Mouse (Mus musculus) T-helper 17 cell (primary cell): ENCODE results near the gene Mindy1.

Experiments
- in situ Hi-C, 2 experiments: fragments of 300-600 bp; cut with MboI, MseI; formaldehyde crosslinking; loops; 1 replicate in 1 of 2; 2 replicates in 1 of 2; pipeline ENCODE4 v1.15.1; 2025; ENCODE audit warnings: high pct_unique_total_duplicates in 2 of 2

Gene Mindy1

DNA sequence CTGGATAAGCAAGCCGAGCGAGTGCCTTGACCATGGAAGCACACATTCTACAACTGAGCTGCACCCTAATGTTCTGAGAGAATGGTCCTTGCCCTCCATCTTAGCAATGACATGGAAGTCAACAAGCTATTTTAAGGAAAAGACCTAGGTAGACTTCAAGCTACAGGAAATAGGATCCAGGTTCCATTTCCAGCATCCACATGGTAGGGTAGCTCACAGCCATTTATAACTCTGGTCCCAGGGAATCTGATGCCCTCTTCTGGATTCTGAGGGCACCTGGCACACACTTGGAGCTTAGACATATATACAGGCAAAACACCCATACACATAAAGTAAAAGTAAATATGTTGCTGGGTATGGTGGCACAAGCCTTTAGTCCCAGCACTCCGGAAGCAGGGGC lies 15.1 kb upstream of the Mindy1 start:
- in situ Hi-C loops: loop anchor here in 1 of 2 experiments (10.0 kb wide), 1 partner anchor 121 kb away; the partner anchor contains the start of gene Tnfaip8l2

DNA sequence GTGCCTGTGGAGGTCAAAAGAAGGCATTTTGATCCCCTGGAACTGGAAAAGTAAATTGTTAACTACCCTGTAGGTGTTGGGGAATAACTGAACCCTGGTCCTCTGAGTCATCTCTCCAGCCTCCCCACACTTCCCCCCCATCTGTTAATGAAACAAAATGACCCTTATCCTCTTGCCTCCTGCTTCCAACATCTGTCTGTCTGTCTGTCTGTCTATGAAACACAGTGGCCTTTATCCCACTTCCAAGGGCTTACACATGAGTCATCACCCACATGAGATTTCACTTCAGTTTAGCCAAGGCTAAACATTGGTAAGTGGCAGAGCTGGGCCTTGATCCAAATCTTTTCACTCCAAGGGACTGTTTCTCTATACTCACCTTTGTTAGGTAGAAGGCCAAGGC lies 13.3 kb upstream of the Mindy1 start:
- in situ Hi-C loops: loop anchor here in 1 of 2 experiments (10.0 kb wide), 1 partner anchor 123 kb away; the partner anchor contains the start of gene Tnfaip8l2

DNA sequence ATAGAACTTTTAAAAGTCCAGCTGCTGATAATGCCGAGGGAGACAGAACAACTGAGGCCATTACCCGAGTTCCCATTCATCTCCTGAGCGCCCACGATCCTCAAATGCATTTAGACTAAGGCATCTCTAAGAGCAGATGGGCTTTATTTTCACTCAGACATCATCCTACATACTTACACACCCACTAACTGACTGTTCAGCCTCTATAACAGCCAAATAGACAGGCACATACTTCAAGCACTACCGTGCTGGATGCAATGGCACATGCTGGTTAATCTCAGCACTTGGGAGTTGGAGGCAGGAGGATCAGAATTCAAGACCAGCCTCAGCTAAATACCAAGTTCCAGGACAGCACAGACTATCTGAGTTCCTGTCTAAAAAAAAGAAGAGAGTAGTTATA lies 11.4 kb upstream of the Mindy1 start:
- in situ Hi-C loops: loop anchor here in 1 of 2 experiments (10.0 kb wide), 1 partner anchor 125 kb away; the partner anchor contains the start of gene Tnfaip8l2

DNA sequence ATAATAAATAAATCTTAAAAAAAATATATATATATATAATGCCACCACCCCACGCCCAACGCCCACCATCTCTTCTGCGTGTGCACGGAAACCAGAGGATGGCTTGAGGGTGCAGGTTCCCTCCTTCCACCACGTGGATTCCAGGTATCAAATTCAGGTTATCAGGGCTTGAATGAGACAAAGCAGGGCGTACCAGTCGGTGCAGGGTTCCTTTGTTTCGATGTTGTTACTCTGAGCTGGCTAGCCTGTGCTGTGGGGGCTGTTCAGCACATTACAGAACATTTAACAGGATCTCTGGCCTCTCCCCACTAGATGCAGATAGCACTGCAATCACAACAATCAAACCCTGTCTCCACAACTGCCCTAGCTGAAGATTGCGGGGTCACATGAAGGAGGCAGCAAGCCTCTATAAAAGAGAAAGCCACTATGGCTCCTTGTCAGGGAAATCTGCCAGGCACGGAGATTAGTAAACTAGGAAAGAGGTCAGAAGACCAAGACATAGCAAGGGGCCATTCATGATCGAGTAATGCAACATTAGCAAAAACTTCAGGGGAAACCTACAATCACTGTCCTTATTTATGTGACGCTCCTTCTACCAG lies 10.3 kb upstream of the Mindy1 start:
- in situ Hi-C loops: no loop called here

DNA sequence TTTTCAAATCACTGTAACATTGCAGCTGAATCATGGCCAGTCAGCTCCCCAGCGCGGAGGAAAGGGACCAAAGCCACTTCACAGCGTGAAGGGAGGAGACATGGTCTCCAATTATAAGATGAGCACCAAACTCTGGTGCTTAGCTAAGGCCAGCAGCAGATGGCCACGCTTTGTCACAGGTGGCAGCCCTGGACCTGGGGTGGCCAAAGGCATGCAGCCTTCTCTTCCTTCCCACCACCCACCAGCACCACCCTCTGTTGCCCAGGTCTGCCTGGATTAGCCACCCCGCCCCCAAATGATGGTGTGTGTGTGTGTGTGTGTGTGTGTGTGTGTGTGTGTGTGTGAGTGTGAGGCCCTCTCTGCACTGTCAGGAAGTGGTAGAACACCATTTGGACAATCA lies 7.7 kb upstream of the Mindy1 start:
- in situ Hi-C loops: no loop called here

DNA sequence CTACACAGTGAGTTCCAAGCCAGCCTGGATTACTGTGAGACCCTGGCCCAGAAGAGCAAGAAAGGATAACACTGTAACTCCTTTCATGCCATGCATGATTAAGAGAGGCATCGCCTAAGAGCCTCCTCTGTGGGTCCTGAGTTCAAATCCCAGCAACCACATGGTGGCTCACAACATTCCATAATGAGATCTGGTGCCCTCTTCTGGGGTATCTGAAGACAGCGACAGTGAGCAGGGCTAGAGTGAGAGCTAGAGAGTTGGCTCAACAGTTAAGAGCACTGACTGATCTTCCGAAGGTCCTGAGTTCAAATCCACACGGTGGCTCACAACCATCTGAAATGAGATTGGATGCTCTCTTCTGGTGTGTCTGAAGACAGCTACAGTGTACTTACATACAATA lies 6.7 kb upstream of the Mindy1 start:
- in situ Hi-C loops: no loop called here

DNA sequence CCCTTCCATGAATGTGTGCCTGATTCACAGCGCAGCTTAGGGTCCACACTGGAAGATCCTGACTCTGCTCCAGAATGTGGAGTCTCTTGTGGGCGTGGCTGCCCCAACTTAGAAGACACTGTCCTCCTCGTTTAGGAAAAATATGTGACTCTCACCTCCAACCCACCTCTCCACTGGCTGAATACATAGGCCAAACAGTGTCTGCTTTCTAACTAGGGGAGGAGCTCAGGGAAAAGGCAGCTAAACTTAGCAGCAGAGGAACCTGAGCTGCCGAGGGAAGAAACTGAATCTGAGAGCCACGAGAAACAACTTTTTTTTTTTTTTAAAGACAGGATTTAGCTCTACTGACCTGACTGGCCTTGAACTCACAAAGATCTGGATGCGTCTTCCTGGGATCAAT lies 6.0 kb upstream of the Mindy1 start:
- in situ Hi-C loops: no loop called here

DNA sequence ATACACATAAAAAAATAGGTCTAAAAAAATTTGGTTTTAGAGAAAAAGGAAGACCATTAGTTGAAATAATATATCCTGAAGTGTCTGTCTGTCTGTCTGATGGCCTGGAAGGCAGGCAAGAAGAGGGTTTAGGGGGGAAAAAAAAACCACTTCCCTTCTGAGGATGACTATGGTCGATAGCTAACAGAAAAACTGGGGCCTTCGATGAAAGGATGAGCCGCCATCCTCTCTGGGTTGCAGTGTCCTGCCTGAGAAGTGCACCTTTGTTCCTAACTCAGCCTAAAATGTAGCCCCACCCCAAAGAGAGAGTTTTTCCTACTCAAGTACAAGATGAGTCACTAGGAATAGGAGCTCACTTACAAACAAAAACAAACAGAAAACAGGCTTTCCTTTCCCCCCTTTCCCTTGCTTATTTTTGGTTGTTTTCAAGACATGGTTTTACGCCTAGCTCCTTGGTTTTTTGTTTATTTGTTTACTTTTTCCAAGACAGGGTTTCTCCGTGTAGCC lies 4.7 kb upstream of the Mindy1 start:
- in situ Hi-C loops: no loop called here

DNA sequence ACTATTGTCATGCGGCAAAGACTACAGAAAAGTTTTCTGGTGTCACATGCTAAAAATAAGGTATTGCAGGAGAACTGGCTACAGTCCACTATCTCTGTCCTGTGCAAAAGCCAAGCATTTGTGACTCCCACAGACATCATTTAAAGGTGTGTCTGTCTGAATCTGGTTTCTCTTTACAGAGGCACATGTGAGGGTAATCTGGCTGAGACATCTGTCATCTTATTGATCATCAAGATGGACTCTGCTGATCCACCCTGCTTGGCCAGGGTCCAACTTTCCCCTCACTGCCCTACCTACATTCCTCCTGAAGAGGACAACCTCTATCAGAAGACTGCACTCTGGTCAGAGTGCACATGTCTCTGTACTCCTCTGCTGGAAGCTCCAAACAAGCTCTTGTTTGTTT lies 4.0 kb upstream of the Mindy1 start:
- in situ Hi-C loops: no loop called here

DNA sequence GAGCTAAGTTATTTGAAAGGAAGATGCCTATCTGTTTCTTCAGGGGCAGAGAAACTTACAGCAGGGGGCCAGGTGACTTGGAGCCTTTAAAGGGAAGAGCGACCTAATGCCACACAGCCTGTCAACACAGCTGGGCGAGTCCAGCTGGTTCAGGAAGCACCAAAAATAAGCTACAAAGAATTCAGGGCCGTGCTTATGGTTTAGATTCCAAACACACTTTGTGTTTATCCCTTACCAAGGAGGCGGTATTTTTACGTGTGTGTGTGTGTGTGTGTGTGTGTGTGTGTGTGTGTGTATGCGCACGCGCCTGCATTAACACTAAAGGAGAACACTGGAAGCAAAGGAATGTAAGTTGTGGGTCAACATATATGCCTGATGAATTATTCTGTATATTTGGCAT lies 398 bp upstream of the Mindy1 start:
- in situ Hi-C loops: no loop called here

DNA sequence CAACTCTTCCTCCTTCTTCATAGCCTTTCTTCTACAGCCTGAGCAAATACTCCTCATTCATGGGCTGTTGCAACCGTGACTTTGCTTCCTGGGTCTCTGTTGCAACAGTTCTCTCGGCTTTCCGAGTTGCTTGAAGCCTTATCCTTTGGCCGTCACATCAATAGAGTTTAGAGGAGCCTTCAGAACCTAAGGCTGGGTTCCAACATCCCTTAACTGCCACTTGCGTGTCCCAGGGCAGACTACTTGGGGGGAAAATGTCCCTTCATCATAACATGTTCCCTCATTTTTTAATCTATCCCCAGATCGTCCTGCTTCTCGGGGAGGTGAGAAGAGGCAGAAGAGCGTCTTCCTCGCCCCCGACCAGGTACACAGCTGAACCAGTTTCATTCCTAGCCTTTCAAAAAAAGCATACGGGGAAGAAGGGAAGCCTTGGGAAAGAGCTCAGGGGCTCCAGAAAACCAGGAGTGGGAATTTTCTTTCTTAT lies 1.3 kb downstream of the Mindy1 start:
- in situ Hi-C loops: no loop called here

DNA sequence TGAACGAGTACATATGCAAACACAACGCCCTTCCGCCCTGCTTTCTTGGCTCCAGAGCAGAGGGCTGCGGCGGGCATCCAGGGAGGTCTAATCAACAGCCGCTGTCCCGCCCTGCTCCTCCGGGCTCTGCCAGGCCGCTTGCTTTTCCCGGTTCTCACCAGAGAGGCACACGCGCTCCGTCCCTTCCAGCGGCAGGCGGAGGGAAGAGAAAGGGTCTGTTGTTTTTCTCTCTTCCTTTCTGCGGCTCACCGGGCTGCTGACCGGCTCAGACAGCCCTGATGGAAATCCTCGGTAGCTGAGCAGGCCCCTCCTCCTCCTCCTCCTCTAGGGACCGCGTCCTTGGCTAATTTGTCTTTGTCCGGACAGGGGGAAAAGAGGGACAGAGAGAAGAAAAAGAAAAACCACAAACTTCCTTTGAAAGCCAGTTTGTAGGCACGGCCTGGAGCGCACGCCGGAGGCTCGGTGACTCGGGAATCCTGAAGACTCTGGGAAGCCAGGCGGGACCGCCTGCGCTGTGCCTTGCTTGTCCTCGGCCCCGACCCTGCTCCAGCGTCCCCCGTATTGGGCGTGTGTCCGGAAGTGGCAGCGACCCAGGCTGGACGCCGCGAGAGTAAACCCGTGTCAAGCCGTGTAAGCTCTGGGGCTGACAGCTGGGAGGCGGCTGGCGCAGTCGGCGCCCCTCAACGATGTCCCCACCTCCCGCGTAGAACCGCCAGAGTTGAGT lies 1.9 kb downstream of the Mindy1 start:
- in situ Hi-C loops: no loop called here

DNA sequence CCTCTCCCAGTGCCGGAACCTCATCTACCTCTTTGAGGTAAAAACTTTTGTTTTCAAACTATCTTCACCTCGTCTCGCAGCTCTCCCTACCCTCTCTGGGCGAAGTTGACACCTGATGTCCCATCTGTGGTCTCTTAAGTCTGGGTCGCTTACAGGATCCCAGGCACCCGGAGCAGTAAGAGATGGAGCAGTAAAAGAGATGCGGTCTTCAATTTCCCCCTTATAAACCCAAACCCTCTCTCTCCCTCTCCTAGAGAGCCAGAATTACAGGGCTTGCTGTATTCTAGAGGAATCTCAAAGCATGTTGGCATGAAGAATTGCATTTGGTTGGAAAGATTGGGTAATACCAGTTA lies 2.4 kb downstream of the Mindy1 start:
- in situ Hi-C loops: no loop called here

DNA sequence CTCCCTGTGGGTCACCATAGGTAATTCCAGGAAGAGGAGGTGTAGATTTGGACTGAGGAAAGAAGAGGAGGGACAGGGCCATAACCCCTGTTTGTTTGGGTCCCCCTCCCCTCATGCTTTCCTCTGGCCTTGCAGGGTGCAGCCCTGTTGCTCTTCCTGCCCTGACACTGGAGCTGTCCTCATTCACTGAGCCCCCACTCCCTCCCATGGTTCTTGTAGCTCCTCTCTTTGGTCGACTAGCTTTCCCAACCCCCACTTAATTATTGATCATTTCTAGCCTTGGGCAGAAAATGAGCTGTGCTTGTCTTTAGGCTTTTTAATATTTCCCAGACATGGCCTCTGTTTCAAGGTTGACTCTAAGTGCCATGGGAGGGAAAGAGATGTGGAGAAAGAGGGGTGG lies 2.9 kb downstream of the Mindy1 start:
- in situ Hi-C loops: no loop called here

DNA sequence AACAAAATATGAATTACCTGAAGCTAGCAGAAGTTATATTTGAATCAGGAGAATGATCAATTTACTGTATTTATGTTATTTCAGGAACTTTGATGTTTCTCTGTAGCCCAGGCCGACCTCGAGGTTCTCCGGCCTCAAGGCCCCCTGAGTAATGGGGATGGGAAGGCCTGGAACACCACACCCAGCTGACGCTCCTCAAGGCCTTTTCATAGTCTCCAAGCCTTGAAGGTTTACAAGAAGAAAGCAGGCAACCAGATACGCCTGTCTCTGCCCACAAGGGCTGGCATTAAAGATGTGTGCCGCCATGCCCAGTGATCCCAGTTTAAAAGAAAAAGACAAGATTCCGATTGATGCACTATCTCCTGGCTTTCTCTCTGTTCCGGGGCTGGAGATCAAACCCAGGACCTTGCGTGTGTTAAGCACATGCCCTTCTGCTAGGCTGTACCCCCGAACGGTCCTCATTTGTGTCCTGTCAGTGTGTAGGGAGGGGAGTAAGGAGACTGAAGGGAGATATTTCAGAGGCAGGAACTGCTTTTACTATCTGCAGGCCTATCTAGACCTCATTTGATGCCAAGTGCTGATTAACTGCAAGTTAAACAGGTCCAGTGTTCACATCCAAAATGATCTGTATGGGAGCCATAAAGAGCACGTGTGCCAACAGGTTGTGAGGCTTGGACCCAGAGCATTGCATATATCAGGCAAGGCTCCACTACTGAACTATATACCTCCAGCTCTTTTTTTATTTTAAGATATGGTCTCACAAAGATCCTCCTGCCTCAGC lies 3.5 kb downstream of the Mindy1 start:
- in situ Hi-C loops: no loop called here

DNA sequence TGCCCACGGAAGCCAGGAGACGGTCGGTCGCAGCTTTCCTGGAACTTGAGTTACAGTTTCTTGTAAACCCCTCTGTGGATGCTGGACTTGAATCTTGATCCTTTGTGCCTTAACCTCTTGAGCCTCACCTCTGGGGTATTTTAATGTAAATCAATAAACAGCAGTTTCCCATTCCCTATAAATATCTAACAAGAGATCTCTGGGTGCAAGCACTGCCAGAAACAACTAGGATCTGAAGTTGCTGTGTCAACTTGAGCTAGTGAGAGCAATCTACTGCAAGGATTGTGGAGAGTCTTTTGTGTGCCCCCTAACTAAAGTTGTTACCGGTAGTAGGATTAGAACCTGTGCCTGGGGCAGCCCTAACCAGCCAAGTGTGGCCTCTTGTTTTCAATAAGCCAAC lies 4.2 kb downstream of the Mindy1 start:
- in situ Hi-C loops: no loop called here

DNA sequence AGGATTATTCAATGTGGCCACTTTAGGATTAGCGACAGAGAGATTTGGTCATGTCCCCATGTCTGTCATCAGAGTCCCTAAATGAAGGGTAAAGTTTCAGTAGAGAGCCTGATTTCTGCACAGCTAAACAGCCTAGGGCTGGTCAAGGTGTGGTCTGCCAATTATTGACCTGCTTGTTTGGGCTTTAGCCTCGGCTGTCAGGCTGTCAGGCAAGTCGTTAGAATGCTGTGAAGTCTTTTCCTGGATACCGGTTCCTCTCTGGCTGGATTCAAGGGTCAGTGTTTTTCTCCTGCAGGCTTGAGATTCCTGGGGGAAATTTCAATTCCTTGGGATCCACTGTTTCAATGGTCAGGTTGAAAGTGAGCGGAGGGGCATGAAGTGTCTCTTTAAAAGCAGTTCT lies 4.9 kb downstream of the Mindy1 start:
- in situ Hi-C loops: no loop called here

DNA sequence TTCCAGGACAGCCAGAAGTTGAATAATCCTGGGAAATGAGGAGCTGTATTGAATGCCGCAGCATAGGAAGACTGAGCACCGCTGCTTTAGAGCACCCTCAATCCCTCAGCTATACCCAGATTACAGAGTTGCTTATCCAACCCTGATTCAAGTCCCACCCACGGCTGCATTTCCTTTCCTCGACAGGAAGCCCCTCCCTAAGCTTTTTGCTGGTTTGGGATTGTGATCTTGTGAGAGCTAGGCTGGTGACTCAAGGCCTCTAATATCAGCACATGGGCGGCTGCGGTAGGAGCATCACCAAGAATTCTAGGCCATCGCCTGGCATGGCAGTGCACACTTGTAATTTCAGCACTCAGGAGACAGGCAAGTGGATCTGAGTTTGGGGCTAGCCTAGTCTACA lies 5.4 kb downstream of the Mindy1 start:
- in situ Hi-C loops: no loop called here

DNA sequence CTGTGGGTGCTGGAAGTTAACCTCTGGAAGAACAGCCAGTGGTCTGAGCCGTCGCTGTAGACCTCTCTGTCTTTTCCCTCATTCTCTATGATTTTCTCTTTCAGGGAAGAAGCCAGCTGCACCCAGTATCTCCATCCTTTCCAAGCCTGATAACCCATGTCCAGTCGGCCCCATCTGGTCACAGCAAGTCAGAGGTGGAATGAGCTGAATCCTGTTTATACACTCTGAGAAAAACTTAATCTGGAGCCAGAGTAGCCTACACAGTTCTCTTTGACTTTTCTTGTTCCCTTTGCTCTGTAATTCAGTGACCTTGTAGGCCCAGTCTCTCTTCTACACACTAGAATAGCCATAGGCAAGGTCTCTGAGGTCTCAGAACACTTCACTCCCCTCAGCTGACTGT lies 6.4 kb downstream of the Mindy1 start:
- in situ Hi-C loops: no loop called here

DNA sequence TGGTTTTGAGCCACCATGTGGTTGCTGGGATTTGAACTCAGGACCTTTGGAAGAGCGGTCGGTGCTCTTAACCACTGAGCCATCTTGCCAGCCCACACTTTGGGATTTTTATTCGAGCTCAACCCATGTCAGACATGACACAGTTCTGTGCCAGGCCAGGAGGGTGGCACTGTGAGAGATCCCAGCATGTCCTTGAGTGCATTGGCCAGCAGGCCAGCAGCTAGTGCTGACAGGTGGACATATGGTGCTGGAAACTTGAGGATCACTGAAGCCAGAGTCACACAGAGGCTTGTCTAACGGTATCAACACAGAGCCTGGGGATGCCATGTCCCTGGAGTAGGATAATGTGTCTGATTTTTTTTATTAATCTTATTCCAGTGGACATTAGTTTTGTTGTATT lies 8.3 kb downstream of the Mindy1 start:
- in situ Hi-C loops: no loop called here

DNA sequence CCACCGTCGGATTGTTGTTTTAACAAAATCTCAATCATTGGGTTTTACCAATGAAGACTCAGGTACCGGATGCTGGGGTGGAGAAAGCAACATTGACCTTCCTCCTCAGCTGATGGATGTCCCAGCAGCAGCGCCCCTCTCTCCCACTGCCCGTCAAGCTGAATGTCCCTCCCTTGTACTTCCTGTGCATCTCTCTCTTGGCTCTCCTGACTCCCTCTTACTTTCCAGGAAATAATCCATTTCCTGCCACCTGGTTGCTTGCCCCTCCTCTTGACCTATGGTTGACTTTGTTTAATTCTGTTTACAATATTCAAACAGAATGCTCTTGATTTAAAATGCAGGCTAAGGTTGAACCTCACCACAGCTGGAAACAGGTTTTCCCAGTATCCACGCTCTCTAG lies 9.0 kb downstream of the Mindy1 start:
- in situ Hi-C loops: no loop called here

DNA sequence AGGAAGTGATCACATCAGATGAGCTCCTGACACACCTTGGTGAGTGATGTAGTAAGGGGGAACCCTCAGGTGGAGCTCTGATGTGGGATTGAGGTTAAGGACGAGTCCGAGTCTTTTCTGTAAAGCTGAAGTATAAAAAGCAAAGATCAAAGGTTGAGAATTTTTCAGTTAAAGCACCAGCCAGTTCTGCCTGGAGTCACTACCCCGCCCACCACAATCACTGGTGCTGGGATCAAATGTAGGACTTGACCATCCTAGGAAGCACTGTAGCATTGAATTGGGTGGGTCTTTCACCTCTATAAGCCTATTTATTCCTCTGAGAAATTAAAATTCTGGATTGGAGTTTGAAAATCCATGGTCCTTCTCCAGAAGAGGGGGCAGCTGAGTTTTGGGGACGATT lies 9.9 kb downstream of the Mindy1 start:
- in situ Hi-C loops: no loop called here
